Mouse (Mus musculus): ENCODE measurements around the gene Ankrd55.

DNA sequence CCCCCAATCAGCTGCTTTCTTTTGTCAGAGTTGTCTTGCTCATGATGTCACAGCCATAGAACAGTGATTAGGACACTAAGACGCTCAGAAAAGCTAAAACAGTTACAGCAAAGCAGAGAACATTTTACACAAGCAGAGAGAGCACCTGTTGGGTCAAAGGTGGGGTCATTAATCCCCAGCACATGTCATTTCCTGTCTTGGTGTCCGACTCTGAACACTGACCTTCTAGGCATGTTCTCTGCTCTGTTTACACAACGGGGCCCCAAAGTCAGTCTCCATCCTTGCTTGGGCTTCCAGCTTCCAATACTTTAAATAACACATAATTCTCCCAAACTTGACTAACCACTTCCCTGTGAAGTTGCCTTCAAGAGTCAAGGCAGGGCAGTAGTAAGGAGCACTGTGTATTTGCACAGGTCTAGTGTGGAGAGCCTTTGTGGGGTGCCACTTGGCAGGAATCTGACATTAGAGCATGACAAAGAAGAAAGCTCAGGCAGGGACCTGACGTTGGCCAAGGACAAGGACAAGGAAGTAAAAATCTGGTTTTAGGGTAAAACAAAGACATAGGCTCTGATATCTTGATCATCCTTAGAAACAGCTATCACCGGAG, 123.1 kb downstream of the Ankrd55 start:
- no peak for TF ChIP-seq CTCF (conservative IDR thresholded peaks at IDR 0.05; ENCODE audit: insufficient read depth, insufficient read length, low read depth, low read length)
- TF ChIP-seq POLR2A (IDR thresholded peaks at IDR 0.05; ENCODE audit: low read depth, low read length): no peak
